Mouse (Mus musculus) cerebellum, adult 2 months (tissue): ENCODE measurements around the gene Aes.

ENCODE experiments used
- CTCF ChIP-seq: fragments of 200-500 bp; IDR thresholded peaks from 2 replicates; pipeline ENCODE4 v1.5.1; 2011; ENCODE audit warnings: low read depth, mild to moderate bottlenecking, control low read depth, low read length, moderate library complexity, borderline replicate concordance; ENCODE audit not compliant: insufficient read depth
- POLR2A ChIP-seq: fragments of 200-500 bp; IDR thresholded peaks from 2 replicates; pipeline ENCODE4 v1.6.1; 2011; ENCODE audit warnings: low read length, control low read depth, borderline replicate concordance; ENCODE audit not compliant: insufficient read depth

GRCm38 (mm10) chr10:81537429-81537828 lies 21.9 kb upstream of the Aes start:
- TF ChIP-seq POLR2A (no peak), CTCF (no peak)
